Mouse (Mus musculus) midbrain, embryonic 16.5 days (tissue): Measurements from ENCODE around the gene Ceacam2. TPM values are rescaled to one million over a fixed set of nuclear protein-coding genes. Genes with fewer than 3 reads are reported as not detected.
"Not testable (repeated sequence)": the region's sequence is repeated elsewhere in the genome, so short reads cannot be mapped to it uniquely, and the experiment has no call there.

ENCODE experiments used
- ATAC-seq: fragments of 200-750 bp; cut with Nextera tagmentation; 2 replicates; pipeline ENCODE4 v1.8.0; 2017; ENCODE audit warnings: moderate TSS enrichment
- H3K27ac ChIP-seq: fragments of 300-500 bp; sonication (generic); 2 replicates; pipeline ENCODE4 v1.5.1; 2014; ENCODE audit warnings: mild to moderate bottlenecking, low read length, mixed read lengths
- H3K27me3 ChIP-seq: fragments of 300-500 bp; sonication (generic); 2 replicates; pipeline ENCODE4 v1.6.1; 2014; ENCODE audit warnings: low read depth, low read length, mixed read lengths; ENCODE audit not compliant: control insufficient read depth, insufficient read depth
- H3K36me3 ChIP-seq: fragments of 300-500 bp; sonication (generic); 2 replicates; pipeline ENCODE4 v1.6.1; 2014; ENCODE audit warnings: mild to moderate bottlenecking, low read length, moderate library complexity, mixed read lengths; ENCODE audit not compliant: control insufficient read depth, insufficient read depth
- H3K4me1 ChIP-seq: fragments of 300-500 bp; sonication (generic); 2 replicates; pipeline ENCODE4 v1.6.1; 2014; ENCODE audit warnings: mild to moderate bottlenecking, low read length, mixed read lengths; ENCODE audit not compliant: control insufficient read depth, insufficient read depth
- H3K4me2 ChIP-seq: fragments of 300-500 bp; sonication (generic); 2 replicates; pipeline ENCODE4 v1.6.1; 2014; ENCODE audit warnings: mild to moderate bottlenecking, low read length, mixed read lengths
- H3K4me3 ChIP-seq: fragments of 300-500 bp; sonication (generic); 2 replicates; pipeline ENCODE4 v1.5.1; 2014; ENCODE audit warnings: low read depth, mild to moderate bottlenecking, low read length, moderate library complexity, mixed read lengths
- H3K9ac ChIP-seq: fragments of 300-500 bp; sonication (generic); 2 replicates; pipeline ENCODE4 v1.6.1; 2014; ENCODE audit warnings: low read depth, low read length, mixed read lengths
- H3K9me3 ChIP-seq: fragments of 300-500 bp; sonication (generic); replicated peaks from 2 replicates; pipeline ENCODE4 v1.6.1; 2014; ENCODE audit warnings: mild to moderate bottlenecking, low read length, mixed read lengths; ENCODE audit not compliant: control insufficient read depth, poor library complexity, severe bottlenecking
- WGBS: fragments of 180-500 bp; shearing (Covaris S2); extraction: QIAGEN DNeasy Blood & Tissue Kit; methylation state at CpG from one replicate; pipeline ENCODE4 v1.1.7; 2014; 5-methylcytosine and 5-hydroxymethylcytosine counted together
- polyA plus RNA-seq: library from polyadenylated mRNA; unstranded; fragments of >200 nt; fragmentation: Nextera tagmentation; extraction: Ambion mirVana; gene quantifications from 2 replicates; pipeline ENCODE4 v1.2.1, GENCODE M21; 2015

Ceacam2 gene
- polyA plus RNA-seq, 1 experiment from 2014 or later, result not detected

DNA sequence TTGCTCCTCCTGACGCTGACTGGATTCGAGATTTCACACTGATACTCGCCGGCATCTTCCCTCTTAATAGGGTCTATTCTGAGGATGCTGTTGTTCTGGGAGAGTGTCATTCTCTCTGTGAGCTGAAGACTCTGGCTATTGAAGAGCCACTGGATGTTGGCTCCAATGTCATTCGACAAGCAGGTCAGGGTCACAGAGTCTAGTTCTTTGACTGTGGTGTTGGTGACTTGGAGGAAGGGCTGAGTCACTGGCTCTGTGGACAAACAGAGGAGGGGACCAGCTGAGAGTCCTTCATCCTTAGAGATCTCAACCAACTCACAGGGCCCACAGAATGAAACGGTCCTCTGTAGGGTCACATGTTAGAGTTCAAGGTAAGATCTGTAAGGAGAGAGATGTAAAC, 67.8 kb downstream of the Ceacam2 start:
- not testable (repeated sequence) for H3K4me1 ChIP-seq, H3K27ac ChIP-seq, H3K27me3 ChIP-seq, H3K9ac ChIP-seq, H3K4me2 ChIP-seq, H3K9me3 ChIP-seq, ATAC-seq, H3K36me3 ChIP-seq, H3K4me3 ChIP-seq
- 81% methylated on average over 6 of the region's 6 CpGs for WGBS

Other genes starting within 250 kb of the Ceacam2 start
- 672 and 703 TPM in 2 replicates for gene Pafah1b3, start 241.9 kb downstream of the Ceacam2 start, polyA plus RNA-seq
- gene Prr19, start 238.4 kb downstream of the Ceacam2 start, polyA plus RNA-seq, result 4.3 and 5.6 TPM in 2 replicates
- gene Tmem145, start 233.8 kb downstream of the Ceacam2 start, polyA plus RNA-seq, result 83.8 and 98.0 TPM in 2 replicates
- 23.2 and 23.4 TPM in 2 replicates for gene Megf8, start 222.7 kb downstream of the Ceacam2 start, polyA plus RNA-seq
- gene Cnfn, start 170.1 kb downstream of the Ceacam2 start, polyA plus RNA-seq, result not detected in 2 replicates
- 9.8 and 12.5 TPM in 2 replicates for gene Lipe, start 141.1 kb downstream of the Ceacam2 start, polyA plus RNA-seq
- 0.48 and 1.0 TPM in 2 replicates for gene Cxcl17, start 127.0 kb downstream of the Ceacam2 start, polyA plus RNA-seq
- 0.42 and 0.87 TPM in 2 replicates for gene Ceacam1, start 62.3 kb downstream of the Ceacam2 start, polyA plus RNA-seq
- gene Erich4, start 76.0 kb upstream of the Ceacam2 start, polyA plus RNA-seq, result not detected in 2 replicates
- gene Dmac2, start 79.6 kb upstream of the Ceacam2 start, polyA plus RNA-seq, result 44.5 and 48.7 TPM in 2 replicates
- 0.64 and 0.73 TPM in 2 replicates for gene B3gnt8, start 86.8 kb upstream of the Ceacam2 start, polyA plus RNA-seq
- gene Bckdha, start 119.1 kb upstream of the Ceacam2 start, polyA plus RNA-seq, result 38.2 and 41.4 TPM in 2 replicates
- 35.2 and 35.4 TPM in 2 replicates for gene Exosc5, start 119.3 kb upstream of the Ceacam2 start, polyA plus RNA-seq
- 61.6 and 90.5 TPM in 2 replicates for gene Tmem91, start 135.3 kb upstream of the Ceacam2 start, polyA plus RNA-seq
- gene B9d2, start 140.9 kb upstream of the Ceacam2 start, polyA plus RNA-seq, result 40.0 and 49.8 TPM in 2 replicates
- gene Tgfb1, start 147.1 kb upstream of the Ceacam2 start, polyA plus RNA-seq, result 0.21 and 0.78 TPM in 2 replicates
- 32.1 and 36.8 TPM in 2 replicates for gene Ccdc97, start 179.2 kb upstream of the Ceacam2 start, polyA plus RNA-seq
- gene Hnrnpul1, start 214.9 kb upstream of the Ceacam2 start, polyA plus RNA-seq, result 38.3 and 41.1 TPM in 2 replicates
- 14.9 and 17.1 TPM in 2 replicates for gene Axl, start 248.8 kb upstream of the Ceacam2 start, polyA plus RNA-seq